ENCODE assay signal across 8 mouse cellular contexts in the genomic region with DNA sequence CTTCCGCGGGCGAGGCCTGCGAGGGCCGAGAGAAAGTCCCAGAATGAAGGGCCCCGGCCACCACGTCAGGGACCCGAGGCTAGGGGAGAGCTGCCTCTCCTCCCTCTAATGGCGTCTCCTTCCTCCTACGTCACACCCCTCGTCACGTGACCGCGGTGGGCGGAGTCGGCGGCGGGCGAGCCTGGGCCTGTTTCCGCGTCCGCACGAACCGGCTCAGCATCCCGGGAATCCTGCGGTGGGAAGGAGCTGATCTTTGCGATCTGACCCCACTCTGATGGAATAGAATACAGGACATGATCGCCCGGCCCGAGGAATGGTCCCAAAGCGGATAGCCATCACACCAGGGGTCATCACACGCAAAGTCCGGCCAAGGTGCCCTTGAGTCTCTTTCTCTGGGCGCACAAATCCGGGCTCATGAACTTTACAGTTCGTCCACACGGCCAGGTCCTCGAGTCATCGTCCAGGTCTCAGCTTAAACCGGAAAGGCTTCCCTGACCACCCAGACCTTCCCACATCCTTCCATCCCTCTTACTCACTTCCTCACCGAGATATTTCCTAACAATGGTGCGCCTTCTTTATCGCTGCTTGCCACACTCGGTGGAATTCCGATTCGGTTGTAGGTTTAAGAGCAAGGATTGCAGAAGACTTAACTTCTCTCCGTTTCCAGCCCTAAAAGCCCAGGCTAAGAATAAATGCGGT. TPM values are rescaled to one million over a fixed set of nuclear protein-coding genes. Genes with fewer than 3 reads are reported as not detected.
DNase-seq lines count a peak whose midpoint lies in the region; ATAC-seq lines count a peak whose summit lies in the region.

A gene (minus strand): TSS at position 122 of the 699 bp plus-strand sequence.

- no peaks in the 10 kb centered on the region for H3K9me3 ChIP-seq in heart, embryonic 13.5 days
- H3K9me3 ChIP-seq in liver, embryonic 12.5 days (replicated peaks): no peaks in the 10 kb centered on the region
- H3K9me3 ChIP-seq in stomach, embryonic 15.5 days: no peaks in the 10 kb centered on the region

- peak within 1 kb of the TSS; percentile 97 for H3K4me3 ChIP-seq in heart, embryonic 13.5 days
- peak within 1 kb of the TSS; percentile 92 for H3K4me3 ChIP-seq in liver, embryonic 12.5 days
- H3K4me3 ChIP-seq in stomach, embryonic 15.5 days (replicated peaks): peak within 1 kb of the TSS; percentile 91

- H3K36me3 ChIP-seq in heart, embryonic 13.5 days: no peaks in the 10 kb centered on the region; the same call in 1 of the 2 replicates
- H3K36me3 ChIP-seq in liver, embryonic 12.5 days: no peaks in the 10 kb centered on the region
- no peaks in the 10 kb centered on the region for H3K36me3 ChIP-seq in stomach, embryonic 15.5 days

- H3K4me1 ChIP-seq in heart, embryonic 13.5 days: peaks cover 43% of the 10 kb centered on the region
- H3K4me1 ChIP-seq in liver, embryonic 12.5 days: peaks cover 46% of the 10 kb centered on the region
- peaks cover 10% of the 10 kb centered on the region; the same call in 1 of the 2 replicates for H3K4me1 ChIP-seq in stomach, embryonic 15.5 days

- whole genome bisulfite sequencing in heart, embryonic 13.5 days: under 1% methylated on average over 47 of the region's 48 CpGs
- WGBS in liver, embryonic 12.5 days (ENCODE audit: insufficient replicate concordance): under 1% methylated on average over 41 of the region's 48 CpGs
- WGBS in stomach, embryonic 15.5 days: under 1% methylated on average over 48 of the region's 48 CpGs

- peak within 1 kb of the TSS; percentile 98 for H3K9ac ChIP-seq in heart, embryonic 13.5 days
- H3K9ac ChIP-seq in liver, embryonic 12.5 days: peak within 1 kb of the TSS; percentile 90
- peak within 1 kb of the TSS; percentile 89 for H3K9ac ChIP-seq in stomach, embryonic 15.5 days

- peak within 1 kb of the TSS; percentile 98 for H3K27ac ChIP-seq in heart, embryonic 13.5 days (replicated peaks)
- H3K27ac ChIP-seq in liver, embryonic 12.5 days: peak within 1 kb of the TSS; percentile 88
- peak within 1 kb of the TSS; percentile 96 for H3K27ac ChIP-seq in stomach, embryonic 15.5 days

- ATAC-seq in erythroid progenitor cell, adult 5-6 weeks (replicated peaks; ENCODE audit: low FRiP score, poor library complexity, severe bottlenecking): peak; percentile 94
- ATAC-seq in heart, embryonic 13.5 days (ENCODE audit: extremely low read depth, insufficient number of reproducible peaks, low FRiP score, low TSS enrichment): peak; percentile 88
- ATAC-seq in liver, embryonic 12.5 days: peak; percentile 91
- ATAC-seq in stomach, embryonic 15.5 days (ENCODE audit: insufficient read depth, low FRiP score, low read depth): peak; percentile 89

- peak; percentile 92 for DNase-seq in CD4-positive helper T cell, adult 2 months (ENCODE audit: low read depth, low spot score)
- peak; percentile 78 for DNase-seq in brain, embryonic 18.5 days (ENCODE audit: low read depth, low spot score)
- DNase-seq in kidney, postnatal 10 days: peak; percentile 99
- peak; percentile 96 to 97 for DNase-seq in natural killer cell, adult 2 months (ENCODE audit: low spot score in 2 of 2)

- H3K4me2 ChIP-seq in heart, embryonic 13.5 days: peak within 1 kb of the TSS; percentile 77
- peak within 1 kb of the TSS; percentile 89 for H3K4me2 ChIP-seq in liver, embryonic 12.5 days
- peak within 1 kb of the TSS; percentile 75 for H3K4me2 ChIP-seq in stomach, embryonic 15.5 days

- H3K27me3 ChIP-seq in heart, embryonic 13.5 days (replicated peaks): no peaks in the 10 kb centered on the region
- H3K27me3 ChIP-seq in liver, embryonic 12.5 days (replicated peaks): no peaks in the 10 kb centered on the region
- H3K27me3 ChIP-seq in stomach, embryonic 15.5 days (replicated peaks): no peaks in the 10 kb centered on the region

RNA-seq across cellular contexts. Expression of the gene that starts here (rescaled TPM):
- total RNA-seq in erythroid progenitor cell, adult 5-6 weeks (2015; ENCODE audit: low replicate concordance): 25.2 and 45.0 TPM in 2 replicates
- 15.8 and 22.5 TPM in 2 replicates for total RNA-seq in erythroid progenitor cell, adult 5-6 weeks (2017; ENCODE audit: low replicate concordance)
- polyA plus RNA-seq in heart, embryonic 13.5 days (2015; fragmentation: Nextera tagmentation; extraction: Ambion mirVana): 4.6 and 5.0 TPM in 2 replicates
- 4.8 and 6.1 TPM in 2 replicates for polyA plus RNA-seq in liver, embryonic 12.5 days (2016; fragmentation: Nextera tagmentation; extraction: Ambion mirVana)
- 9.7 and 12.2 TPM in 2 replicates for polyA plus RNA-seq in stomach, embryonic 15.5 days (2015; fragmentation: Nextera tagmentation; extraction: Ambion mirVana)

Comparison
In these comparisons a context has a peak if more than half of its experiments do, and no peak if none do; other contexts are left out.
1. Peak in every context shown above with its lines: DNase-seq, ATAC-seq, H3K4me3 ChIP-seq and H3K27ac ChIP-seq.